Mouse (Mus musculus) ES-E14 (cell line): ENCODE measurements at regions not wholly inside any gene's neighbourhood (a gene's known extent, or its start where the extent isn't known, plus 50 kb on each side); places are given as distances from the start of the nearest gene placed in this dataset.

ENCODE experiments used
- MAFK ChIP-seq: IDR thresholded peaks from 2 replicates; pipeline ENCODE4 v1.6.1; 2014; ENCODE audit warnings: mild to moderate bottlenecking, low read depth, low read length, inconsistent platforms; ENCODE audit not compliant: insufficient read depth
- ZC3H11A ChIP-seq: IDR thresholded peaks from 2 replicates; pipeline ENCODE4 v1.6.1; 2012; ENCODE audit warnings: low read depth, mild to moderate bottlenecking, inconsistent platforms, low read length, borderline replicate concordance

DNA sequence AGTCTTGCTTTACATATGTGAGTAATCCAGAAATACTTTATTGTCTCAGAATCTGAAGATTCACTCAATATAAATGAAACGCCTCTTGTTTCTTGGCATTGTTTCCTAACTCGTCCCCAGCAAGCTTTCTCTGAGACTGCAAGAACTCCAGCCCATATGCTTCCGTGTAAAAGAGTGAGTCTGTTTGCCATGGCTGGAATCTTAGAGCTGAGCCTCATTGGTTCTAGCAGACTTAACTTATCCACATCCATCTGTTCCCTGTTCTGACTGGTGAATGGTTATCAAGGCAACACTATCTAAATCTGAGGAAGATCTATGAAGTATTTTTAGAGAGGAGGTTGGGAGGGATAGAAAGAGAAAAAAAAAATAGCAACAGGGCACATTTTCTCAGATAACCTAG is 59.9 kb upstream of the Arhgef26 start:
- TF ChIP-seq ZC3H11A, result no peak
- no peak for TF ChIP-seq MAFK
